Mouse (Mus musculus) forebrain, embryonic 15.5 days (tissue): ENCODE results near the gene Prkca. TPM values are rescaled to one million over a fixed set of nuclear protein-coding genes. Genes with fewer than 3 reads are reported as not detected.

Experiments
- ATAC-seq: fragments of 200-750 bp; cut with Nextera tagmentation; replicated peaks from 2 replicates; pipeline ENCODE4 v1.8.0; 2017; ENCODE audit warnings: mild to moderate bottlenecking, moderate TSS enrichment, moderate library complexity
- H3K27ac ChIP-seq: fragments of 300-500 bp; sonication (generic); replicated peaks from 2 replicates; pipeline ENCODE4 v1.5.1; 2015; ENCODE audit warnings: mild to moderate bottlenecking, inconsistent platforms
- H3K27me3 ChIP-seq: fragments of 300-500 bp; sonication (generic); 2 replicates; pipeline ENCODE4 v1.6.1; 2015; ENCODE audit warnings: inconsistent platforms
- H3K36me3 ChIP-seq: fragments of 300-500 bp; sonication (generic); 2 replicates; pipeline ENCODE4 v1.6.1; 2015; ENCODE audit warnings: mild to moderate bottlenecking, inconsistent platforms
- H3K4me1 ChIP-seq: fragments of 300-500 bp; sonication (generic); 2 replicates; pipeline ENCODE4 v1.6.1; 2015; ENCODE audit warnings: inconsistent platforms
- H3K4me2 ChIP-seq: fragments of 300-500 bp; sonication (generic); replicated peaks from 2 replicates; pipeline ENCODE4 v1.6.1; 2015; ENCODE audit warnings: mild to moderate bottlenecking, inconsistent platforms
- H3K4me3 ChIP-seq: fragments of 300-500 bp; sonication (generic); 2 replicates; pipeline ENCODE4 v1.5.1; 2015; ENCODE audit warnings: mild to moderate bottlenecking, inconsistent platforms
- H3K9ac ChIP-seq: fragments of 300-500 bp; sonication (generic); replicated peaks from 2 replicates; pipeline ENCODE4 v1.6.1; 2015; ENCODE audit warnings: mild to moderate bottlenecking, inconsistent platforms
- H3K9me3 ChIP-seq: fragments of 300-500 bp; sonication (generic); 2 replicates; pipeline ENCODE4 v1.6.1; 2016; ENCODE audit warnings: inconsistent platforms
- WGBS: fragments of 180-500 bp; shearing (Covaris S2); methylation state at CpG from one replicate; pipeline ENCODE4 v1.1.7; 2015; ENCODE audit warnings: mixed read lengths; 5-methylcytosine and 5-hydroxymethylcytosine counted together
- polyA plus RNA-seq: library from polyadenylated mRNA; unstranded; fragments of >200 nt; fragmentation: Nextera tagmentation; extraction: Ambion mirVana; gene quantifications from 2 replicates; pipeline ENCODE4 v1.2.1, GENCODE M21; 2015

Prkca gene
- polyA plus RNA-seq, 1 experiment from 2014 or later, result 8.0 TPM

DNA sequence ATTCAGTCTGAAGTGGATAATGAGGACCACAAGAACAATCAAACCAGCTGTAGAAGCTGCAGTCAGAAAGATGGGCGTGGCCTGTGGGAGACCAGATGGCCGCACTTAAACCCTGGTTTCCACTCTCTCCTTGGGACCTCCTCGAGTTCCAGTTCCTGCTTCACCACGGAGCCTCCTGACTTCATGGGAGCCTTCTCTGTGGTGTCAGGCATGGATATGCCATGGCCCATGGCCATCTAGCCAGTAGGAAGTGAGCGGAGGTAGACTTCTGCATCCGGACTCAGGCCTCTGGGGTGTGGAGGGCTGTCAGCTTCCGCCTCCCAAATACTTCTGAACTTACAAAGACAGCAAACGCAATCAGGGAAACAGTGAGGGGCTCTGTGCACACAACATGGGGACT lies 121.1 kb downstream of the Prkca start:
- Histone ChIP-seq H3K27me3 (no peaks in the 10 kb centered on the region), H3K4me2 (no peak overlapping the region), H3K9ac (no peak overlapping the region), H3K36me3 (no peaks in the 10 kb centered on the region), H3K4me1 (peaks cover 59% of the 10 kb centered on the region), H3K9me3 (no peaks in the 10 kb centered on the region), H3K4me3 (no peak overlapping the region), H3K27ac (peak overlapping the region; percentile 71)
- 62% methylated on average over 8 of the region's 8 CpGs for WGBS
- ATAC-seq, result no peak; the same call in 1 of the 2 replicates

DNA sequence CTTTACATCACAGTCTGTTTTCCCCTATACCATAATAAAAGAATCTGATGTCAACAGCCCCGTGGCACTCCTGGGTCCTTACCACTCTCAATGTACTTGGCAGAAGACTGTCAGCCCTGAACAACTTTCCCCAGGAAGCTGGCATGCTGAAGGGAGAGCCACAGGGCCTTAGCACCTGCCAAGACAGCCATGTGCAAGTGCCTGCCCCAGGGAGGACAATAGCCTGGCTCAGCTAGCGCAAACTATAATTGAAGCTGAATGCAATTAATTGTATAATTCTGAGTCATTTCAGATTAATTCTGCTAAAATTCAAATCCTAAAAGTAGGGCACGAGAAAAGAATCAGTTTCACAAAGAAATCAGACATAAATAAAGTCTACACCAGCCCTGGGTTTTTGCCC lies 121.7 kb downstream of the Prkca start:
- WGBS, result 36% methylated on average over 3 of the region's 3 CpGs
- no peak overlapping the region for H3K4me2 ChIP-seq
- no peak overlapping the region for H3K4me3 ChIP-seq
- no peaks in the 10 kb centered on the region for H3K36me3 ChIP-seq
- no peak overlapping the region for H3K9ac ChIP-seq
- peak; percentile 62 for ATAC-seq
- H3K9me3 ChIP-seq, result no peaks in the 10 kb centered on the region
- peaks cover 59% of the 10 kb centered on the region for H3K4me1 ChIP-seq
- no peaks in the 10 kb centered on the region for H3K27me3 ChIP-seq
- peak overlapping the region; percentile 71 for H3K27ac ChIP-seq

DNA sequence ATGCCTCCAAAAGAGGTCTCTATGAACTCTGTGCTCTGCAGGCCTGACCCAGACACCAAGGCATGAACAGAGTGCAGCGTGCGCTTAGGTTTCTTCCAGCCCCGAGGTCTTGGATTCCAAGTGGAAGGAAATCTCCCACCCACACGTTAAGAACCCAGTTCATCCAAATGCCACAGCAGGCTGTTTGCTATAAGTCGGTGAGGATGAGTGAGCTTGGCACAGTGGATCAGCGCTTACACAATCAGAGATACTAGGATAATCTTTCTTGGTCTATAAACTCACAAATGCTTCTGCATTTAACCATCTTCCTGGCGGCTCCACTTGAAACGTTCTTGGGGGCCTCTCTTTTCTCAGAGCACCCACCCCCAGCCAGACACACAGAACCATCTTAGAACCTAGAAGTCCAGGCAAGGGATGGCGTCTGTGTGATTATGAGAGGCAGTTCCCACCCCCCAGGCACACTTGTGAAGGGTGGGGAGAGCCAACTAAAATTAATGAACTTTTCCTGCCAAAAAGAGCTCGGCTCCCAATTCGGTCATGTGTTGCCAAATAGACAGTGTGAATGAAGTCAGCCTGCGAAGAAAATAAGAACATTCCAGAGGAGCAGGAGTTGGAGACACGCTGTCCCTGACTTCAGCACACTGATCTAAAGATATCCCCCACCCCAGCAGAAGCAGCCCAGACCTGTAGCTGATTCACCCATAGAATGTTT lies 122.4 kb downstream of the Prkca start:
- Histone ChIP-seq H3K27ac (peak overlapping the region; percentile 71), H3K4me3 (no peak overlapping the region), H3K27me3 (no peaks in the 10 kb centered on the region), H3K9ac (no peak overlapping the region), H3K4me2 (no peak overlapping the region), H3K36me3 (no peaks in the 10 kb centered on the region), H3K9me3 (no peaks in the 10 kb centered on the region), H3K4me1 (peaks cover 55% of the 10 kb centered on the region)
- peak; percentile 77 for ATAC-seq
- WGBS, result 51% methylated on average over 13 of the region's 13 CpGs

- H3K27me3 ChIP-seq, result no peaks in the 10 kb centered on the region
- H3K27ac ChIP-seq, result peak overlapping the region; percentile 71
- no peaks in the 10 kb centered on the region for H3K9me3 ChIP-seq
- no peaks in the 10 kb centered on the region for H3K36me3 ChIP-seq
- H3K4me2 ChIP-seq, result no peak overlapping the region
- no peak overlapping the region for H3K9ac ChIP-seq
- whole genome bisulfite sequencing, result 85% methylated on average over 5 of the region's 5 CpGs
- no peak for ATAC-seq
- no peak overlapping the region for H3K4me3 ChIP-seq
- peaks cover 55% of the 10 kb centered on the region for H3K4me1 ChIP-seq
These were observed 123.1 kb downstream of the Prkca start for GRCm38 (mm10) chr11:108220605-108221004.

GRCm38 (mm10) chr11:108217043-108217442 lies 126.7 kb downstream of the Prkca start:
- no peak for ATAC-seq
- Histone ChIP-seq H3K27ac (no peak overlapping the region), H3K9ac (no peak overlapping the region), H3K9me3 (no peaks in the 10 kb centered on the region), H3K36me3 (no peaks in the 10 kb centered on the region), H3K4me2 (no peak overlapping the region), H3K4me1 (peaks cover 33% of the 10 kb centered on the region), H3K27me3 (no peaks in the 10 kb centered on the region), H3K4me3 (no peak overlapping the region)
- 80% methylated on average over 8 of the region's 8 CpGs for WGBS

DNA sequence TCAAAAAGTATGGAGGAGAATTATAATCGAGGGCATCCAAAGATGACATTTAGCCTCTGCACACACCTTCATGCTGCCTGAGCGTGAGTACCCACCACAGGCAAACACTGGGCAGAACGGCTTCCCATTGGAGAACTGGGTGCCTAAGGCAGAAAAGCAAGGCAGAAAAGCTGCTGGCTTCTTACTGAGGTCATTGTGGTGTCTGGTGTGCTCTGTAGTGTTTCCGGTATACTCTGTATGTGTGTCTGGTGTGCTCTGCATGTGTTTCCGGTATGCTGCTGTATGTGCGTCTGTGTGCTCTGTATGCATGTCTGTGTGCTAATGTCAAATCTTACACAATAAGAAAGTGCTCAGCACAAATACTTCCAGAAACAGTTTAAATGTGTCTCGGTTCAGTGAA lies 127.7 kb downstream of the Prkca start:
- H3K27ac ChIP-seq, result no peak overlapping the region
- no peak overlapping the region for H3K4me3 ChIP-seq
- no peak for ATAC-seq
- H3K9me3 ChIP-seq, result no peaks in the 10 kb centered on the region
- H3K9ac ChIP-seq, result no peak overlapping the region
- no peaks in the 10 kb centered on the region for H3K27me3 ChIP-seq
- no peaks in the 10 kb centered on the region for H3K36me3 ChIP-seq
- 83% methylated on average over 7 of the region's 7 CpGs for WGBS
- H3K4me2 ChIP-seq, result no peak overlapping the region
- peaks cover 24% of the 10 kb centered on the region for H3K4me1 ChIP-seq

GRCm38 (mm10) chr11:108215466-108215865 lies 128.3 kb downstream of the Prkca start:
- Histone ChIP-seq H3K9me3 (no peaks in the 10 kb centered on the region), H3K27ac (no peak overlapping the region), H3K4me1 (peaks cover 19% of the 10 kb centered on the region), H3K36me3 (no peaks in the 10 kb centered on the region), H3K9ac (no peak overlapping the region), H3K27me3 (no peaks in the 10 kb centered on the region), H3K4me2 (no peak overlapping the region), H3K4me3 (no peak overlapping the region)
- WGBS, result 50% methylated on average over 8 of the region's 8 CpGs
- 0 out of 2 replicates have a peak, but pooled peaks have one; percentile 46 for ATAC-seq

DNA sequence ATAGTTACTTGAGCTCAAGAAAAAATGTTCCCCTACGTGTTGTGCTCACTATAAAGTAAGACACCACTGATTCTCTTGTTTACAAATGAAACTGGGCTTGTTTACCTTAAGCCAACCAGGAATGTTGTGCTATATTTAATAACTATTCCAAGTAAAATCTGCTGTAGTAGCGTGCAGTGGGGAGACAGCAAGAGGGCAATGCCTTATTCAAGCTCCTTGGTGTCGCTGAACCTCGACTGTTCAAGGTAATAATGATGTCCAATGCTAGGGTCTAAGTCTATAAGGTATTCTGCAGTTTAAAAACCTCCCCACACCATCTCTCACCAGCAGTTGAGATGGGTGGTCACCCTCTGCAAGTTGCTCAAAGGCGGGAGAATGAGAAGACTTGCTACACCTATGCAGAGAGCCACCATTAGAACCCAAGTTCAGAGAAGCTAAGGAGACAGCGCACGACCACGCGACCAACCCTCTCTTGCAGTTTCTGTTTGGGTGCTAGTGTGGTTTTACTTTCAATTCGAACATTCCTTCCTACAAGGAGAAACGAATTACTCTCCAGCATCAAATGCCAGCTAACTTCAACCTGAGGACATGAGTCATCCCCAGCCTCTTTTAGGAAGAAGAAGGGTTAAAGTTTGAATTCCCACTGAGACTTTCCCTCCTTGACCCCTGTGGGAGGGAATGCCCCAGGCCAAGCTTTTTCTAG lies 129.1 kb downstream of the Prkca start:
- WGBS, result 86% methylated on average over 11 of the region's 11 CpGs
- H3K36me3 ChIP-seq, result no peaks in the 10 kb centered on the region

GRCm38 (mm10) chr11:108213783-108214182 lies 129.9 kb downstream of the Prkca start:
- Histone ChIP-seq H3K9me3 (no peaks in the 10 kb centered on the region), H3K9ac (no peak overlapping the region), H3K27me3 (no peaks in the 10 kb centered on the region), H3K4me3 (no peak overlapping the region), H3K4me2 (no peak overlapping the region), H3K36me3 (no peaks in the 10 kb centered on the region), H3K4me1 (peaks cover 19% of the 10 kb centered on the region), H3K27ac (no peak overlapping the region)
- WGBS, result 95% methylated on average over 10 of the region's 10 CpGs
- ATAC-seq, result no peak

More for the DNA sequence above, 129.1 kb downstream of the Prkca start:
- Histone ChIP-seq H3K4me3 (no peak overlapping the region), H3K4me1 (peaks cover 19% of the 10 kb centered on the region), H3K9ac (no peak overlapping the region), H3K27ac (no peak overlapping the region), H3K4me2 (no peak overlapping the region), H3K9me3 (no peaks in the 10 kb centered on the region), H3K27me3 (no peaks in the 10 kb centered on the region)
- no peak for ATAC-seq

GRCm38 (mm10) chr11:108212638-108213037 lies 131.1 kb downstream of the Prkca start:
- ATAC-seq, result no peak
- Histone ChIP-seq H3K4me3 (no peak overlapping the region), H3K27ac (no peak overlapping the region), H3K4me1 (peaks cover 19% of the 10 kb centered on the region), H3K36me3 (no peaks in the 10 kb centered on the region), H3K9ac (no peak overlapping the region), H3K27me3 (no peaks in the 10 kb centered on the region), H3K4me2 (no peak overlapping the region), H3K9me3 (no peaks in the 10 kb centered on the region)
- 84% methylated on average over 5 of the region's 5 CpGs for WGBS

DNA sequence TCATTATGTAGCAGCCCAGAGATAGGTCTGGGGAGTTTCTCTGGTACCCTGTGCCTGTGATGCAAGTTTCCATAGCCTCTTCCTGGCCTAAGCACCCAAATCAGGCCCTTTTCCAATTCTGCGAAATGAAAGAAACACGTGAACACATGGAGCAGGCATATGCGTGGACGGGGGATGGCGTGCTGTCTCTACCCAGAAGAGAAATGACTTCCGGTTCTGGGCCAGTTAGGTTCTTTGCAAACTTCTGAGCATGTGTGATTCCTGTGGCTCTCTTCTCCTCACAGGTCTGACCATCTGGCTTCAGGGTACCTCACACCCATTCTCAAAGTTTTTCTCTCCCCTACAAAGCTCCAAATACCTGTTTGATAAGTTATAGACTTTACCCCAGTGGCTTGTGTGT lies 131.7 kb downstream of the Prkca start:
- Histone ChIP-seq H3K9me3 (no peaks in the 10 kb centered on the region), H3K27me3 (no peaks in the 10 kb centered on the region), H3K4me1 (peaks cover 19% of the 10 kb centered on the region), H3K4me2 (no peak overlapping the region), H3K4me3 (no peak overlapping the region), H3K36me3 (no peaks in the 10 kb centered on the region), H3K9ac (no peak overlapping the region), H3K27ac (0 out of 2 replicates have a peak overlapping the region, but pooled peaks have one; percentile 9)
- 90% methylated on average over 6 of the region's 6 CpGs for WGBS
- ATAC-seq, result no peak

DNA sequence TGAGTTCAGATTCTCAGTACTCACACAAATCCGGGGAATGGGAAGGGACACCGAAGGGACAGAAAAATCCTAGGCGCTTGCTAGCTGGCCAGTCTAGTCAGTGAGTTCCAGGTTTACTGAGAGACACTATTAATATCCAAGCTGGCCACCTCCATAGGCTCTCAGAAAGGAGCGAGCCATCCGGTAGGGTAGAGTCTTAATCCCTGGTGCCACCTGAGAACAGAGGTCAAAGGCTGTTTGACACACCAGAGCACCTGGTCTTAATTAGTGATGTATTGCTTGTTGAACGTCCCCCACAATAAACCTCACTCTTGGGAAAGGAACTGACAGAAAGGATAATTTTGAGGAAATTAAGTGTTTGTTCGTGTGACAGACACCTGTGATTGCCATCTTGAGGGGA lies 133.0 kb downstream of the Prkca start:
- WGBS, result 86% methylated on average over 7 of the region's 7 CpGs
- ATAC-seq, result no peak
- no peaks in the 10 kb centered on the region for H3K27me3 ChIP-seq

More for the DNA sequence above, 133.0 kb downstream of the Prkca start:
- Histone ChIP-seq H3K36me3 (no peaks in the 10 kb centered on the region), H3K4me1 (peaks cover 13% of the 10 kb centered on the region), H3K27ac (no peak overlapping the region), H3K9ac (no peak overlapping the region), H3K4me3 (no peak overlapping the region), H3K9me3 (no peaks in the 10 kb centered on the region), H3K4me2 (no peak overlapping the region)
